Mouse (Mus musculus) hindbrain, embryonic 14.5 days (tissue): ENCODE results near the gene Zfp770. TPM values are rescaled to one million over a fixed set of nuclear protein-coding genes. Genes with fewer than 3 reads are reported as not detected.
"Not testable (repeated sequence)": the region's sequence is repeated elsewhere in the genome, so short reads cannot be mapped to it uniquely, and the experiment has no call there.

Experiments used
- ATAC-seq: fragments of 200-750 bp; cut with Nextera tagmentation; 2 replicates; pipeline ENCODE4 v1.8.0; 2017; ENCODE audit warnings: moderate number of reproducible peaks, mild to moderate bottlenecking, moderate TSS enrichment, moderate library complexity; ENCODE audit not compliant: low FRiP score
- DNase-seq: peaks from one replicate; pipeline ENCODE4 v3.0.0-alpha.2; 2015; ENCODE audit warnings: low spot score
- H3K27ac ChIP-seq: fragments of 300-500 bp; sonication (generic); 2 replicates; pipeline ENCODE4 v1.5.1; 2014; ENCODE audit warnings: mild to moderate bottlenecking, moderate library complexity
- H3K27me3 ChIP-seq: fragments of 300-500 bp; sonication (generic); 2 replicates; pipeline ENCODE4 v1.6.1; 2014; ENCODE audit warnings: mild to moderate bottlenecking, low read length, mixed read lengths; ENCODE audit not compliant: control insufficient read depth, insufficient read depth
- H3K36me3 ChIP-seq: fragments of 300-500 bp; sonication (generic); replicated peaks from 2 replicates; pipeline ENCODE4 v1.6.1; 2014; ENCODE audit not compliant: control insufficient read depth, insufficient read depth
- H3K4me1 ChIP-seq: fragments of 300-500 bp; sonication (generic); replicated peaks from 2 replicates; pipeline ENCODE4 v1.6.1; 2014; ENCODE audit warnings: antibody characterized with exemption, low read length, mixed read lengths; ENCODE audit not compliant: control insufficient read depth, insufficient read depth
- H3K4me2 ChIP-seq: fragments of 300-500 bp; sonication (generic); replicated peaks from 2 replicates; pipeline ENCODE4 v1.6.1; 2014; ENCODE audit warnings: mild to moderate bottlenecking, moderate library complexity
- H3K4me3 ChIP-seq: fragments of 300-500 bp; sonication (generic); replicated peaks from 2 replicates; pipeline ENCODE4 v1.5.1; 2014; ENCODE audit warnings: mild to moderate bottlenecking, low read length
- H3K9ac ChIP-seq: fragments of 300-500 bp; sonication (generic); 2 replicates; pipeline ENCODE4 v1.6.1; 2014
- H3K9me3 ChIP-seq: fragments of 300-500 bp; sonication (generic); 2 replicates; pipeline ENCODE4 v1.6.1; 2016; ENCODE audit warnings: low read length; ENCODE audit not compliant: control insufficient read depth
- WGBS: fragments of 180-500 bp; shearing (Covaris S2); extraction: QIAGEN DNeasy Blood & Tissue Kit; methylation state at CpG from one replicate; pipeline ENCODE4 v1.1.7; 2014; 5-methylcytosine and 5-hydroxymethylcytosine counted together
- polyA plus RNA-seq: library from polyadenylated mRNA; unstranded; fragments of >200 nt; fragmentation: Nextera tagmentation; extraction: Ambion mirVana; gene quantifications from 2 replicates; pipeline ENCODE4 v1.2.1, GENCODE M21; 2014

The Zfp770 gene
- polyA plus RNA-seq, 1 experiment from 2014 or later: 8.0 TPM

GRCm38 (mm10) chr2:114196421-114196820, 4.8 kb downstream of the Zfp770 start:
- Histone ChIP-seq H3K9me3 (no peaks in the 10 kb centered on the region), H3K4me2 (no peak overlapping the region), H3K9ac (no peak overlapping the region), H3K36me3 (peaks cover 25% of the 10 kb centered on the region), H3K27me3 (no peaks in the 10 kb centered on the region), H3K4me1 (peaks cover 15% of the 10 kb centered on the region), H3K27ac (no peak overlapping the region), H3K4me3 (no peak overlapping the region)
- DNase-seq: no peak
- ATAC-seq: no peak
- 80% methylated on average over 5 of the region's 5 CpGs for WGBS

GRCm38 (mm10) chr2:114186924-114187323, 14.3 kb downstream of the Zfp770 start, which contains the start of gene Aqr:
Gene Aqr (minus strand): TSS chr2:114187024.
- not testable (repeated sequence) for H3K27me3 ChIP-seq, ATAC-seq, H3K36me3 ChIP-seq, H3K4me2 ChIP-seq, H3K27ac ChIP-seq, DNase-seq, H3K4me1 ChIP-seq, H3K4me3 ChIP-seq, H3K9ac ChIP-seq, H3K9me3 ChIP-seq
- WGBS: 92% methylated on average over 1 of the region's 6 CpGs

- no peak overlapping the region for H3K9ac ChIP-seq
- H3K27ac ChIP-seq: no peak overlapping the region
- H3K4me1 ChIP-seq: peaks cover 12% of the 10 kb centered on the region
- no peak overlapping the region for H3K4me3 ChIP-seq
- no peaks in the 10 kb centered on the region for H3K9me3 ChIP-seq
- no peak overlapping the region for H3K4me2 ChIP-seq
- WGBS: 49% methylated on average over 4 of the region's 4 CpGs
- H3K27me3 ChIP-seq: no peaks in the 10 kb centered on the region
- ATAC-seq (no peak), DNase-seq (no peak)
- no peaks in the 10 kb centered on the region for H3K36me3 ChIP-seq
Observed at GRCm38 (mm10) chr2:114177802-114178733, 23.2 kb downstream of the Zfp770 start.

GRCm38 (mm10) chr2:114174651-114175484, 26.4 kb downstream of the Zfp770 start:
- no peaks in the 10 kb centered on the region for H3K27me3 ChIP-seq
- H3K4me2 ChIP-seq: peak overlapping the region; percentile 83
- DNase-seq (peak; percentile 88), ATAC-seq (peak; percentile 95)
- no peaks in the 10 kb centered on the region for H3K9me3 ChIP-seq
- peaks cover 15% of the 10 kb centered on the region; the same call in 1 of the 2 replicates for H3K36me3 ChIP-seq
- peaks cover 12% of the 10 kb centered on the region for H3K4me1 ChIP-seq
- peak overlapping the region; percentile 77 for H3K9ac ChIP-seq
- under 1% methylated on average over 44 of the region's 44 CpGs for WGBS
- peak overlapping the region; percentile 77 for H3K4me3 ChIP-seq
- no peak overlapping the region for H3K27ac ChIP-seq

- Histone ChIP-seq H3K36me3 (peaks cover 24% of the 10 kb centered on the region), H3K4me3 (no peak overlapping the region), H3K9me3 (no peaks in the 10 kb centered on the region), H3K27ac (no peak overlapping the region), H3K9ac (no peak overlapping the region), H3K4me1 (peaks cover 12% of the 10 kb centered on the region), H3K4me2 (no peak overlapping the region), H3K27me3 (no peaks in the 10 kb centered on the region)
- DNase-seq (no peak), ATAC-seq (no peak)
Observed at GRCm38 (mm10) chr2:114173248-114173647, 28.0 kb downstream of the Zfp770 start.

- H3K9me3 ChIP-seq: no peaks in the 10 kb centered on the region
- no peaks in the 10 kb centered on the region for H3K27me3 ChIP-seq
- no peaks in the 10 kb centered on the region for H3K4me1 ChIP-seq
- no peak overlapping the region for H3K27ac ChIP-seq
- no peak for DNase-seq
- no peak overlapping the region for H3K4me3 ChIP-seq
- H3K9ac ChIP-seq: no peak overlapping the region
- no peak overlapping the region for H3K4me2 ChIP-seq
- ATAC-seq: no peak
- peaks cover 64% of the 10 kb centered on the region for H3K36me3 ChIP-seq
Observed at GRCm38 (mm10) chr2:114167837-114168236, 33.4 kb downstream of the Zfp770 start.

GRCm38 (mm10) chr2:114161978-114162377, 39.3 kb downstream of the Zfp770 start:
- Histone ChIP-seq H3K4me2 (no peak overlapping the region), H3K27me3 (no peaks in the 10 kb centered on the region), H3K4me1 (no peaks in the 10 kb centered on the region), H3K9me3 (no peaks in the 10 kb centered on the region), H3K27ac (no peak overlapping the region), H3K4me3 (no peak overlapping the region), H3K36me3 (peaks cover 81% of the 10 kb centered on the region), H3K9ac (no peak overlapping the region)
- ATAC-seq (no peak), DNase-seq (no peak)
- 93% methylated on average over 1 of the region's 1 CpGs for WGBS

GRCm38 (mm10) chr2:114157345-114157744, 43.9 kb downstream of the Zfp770 start:
- WGBS: 93% methylated on average over 4 of the region's 4 CpGs
- H3K27me3 ChIP-seq: no peaks in the 10 kb centered on the region
- DNase-seq (no peak), ATAC-seq (no peak)
- H3K36me3 ChIP-seq: peaks cover 88% of the 10 kb centered on the region
- H3K4me1 ChIP-seq: no peaks in the 10 kb centered on the region
- no peak overlapping the region for H3K4me2 ChIP-seq
- H3K9ac ChIP-seq: no peak overlapping the region
- H3K9me3 ChIP-seq: no peaks in the 10 kb centered on the region
- H3K27ac ChIP-seq: no peak overlapping the region
- no peak overlapping the region for H3K4me3 ChIP-seq

- H3K4me2 ChIP-seq: no peak overlapping the region
- ATAC-seq (no peak), DNase-seq (no peak)
- no peaks in the 10 kb centered on the region for H3K4me1 ChIP-seq
- no peak overlapping the region for H3K4me3 ChIP-seq
- H3K9me3 ChIP-seq: no peaks in the 10 kb centered on the region
- H3K9ac ChIP-seq: no peak overlapping the region
- H3K27ac ChIP-seq: no peak overlapping the region
- peaks cover 91% of the 10 kb centered on the region for H3K36me3 ChIP-seq
- WGBS: 100% methylated on average over 1 of the region's 1 CpGs
- H3K27me3 ChIP-seq: no peaks in the 10 kb centered on the region
Observed at GRCm38 (mm10) chr2:114156639-114157038, 44.6 kb downstream of the Zfp770 start.
